Mouse (Mus musculus) heart, adult 11 months (tissue): ENCODE measurements around the gene Wdr93.

Source experiments
- DNase-seq: peaks from one replicate; pipeline ENCODE4 v3.0.0; 2022

The Wdr93 gene

GRCm38 (mm10) chr7:79742659-79743536, at the start of gene Wdr93, which contains the start of gene Pex11a:
Gene Wdr93, plus strand, starts transcription at chr7:79743163.
Gene Pex11a, minus strand, starts transcription at chr7:79743131.
- peak; percentile 97 for DNase-seq

- DNase-seq, result peak; percentile 93
These were observed 46.5 kb upstream of the Wdr93 start for GRCm38 (mm10) chr7:79696495-79696894.

DNA sequence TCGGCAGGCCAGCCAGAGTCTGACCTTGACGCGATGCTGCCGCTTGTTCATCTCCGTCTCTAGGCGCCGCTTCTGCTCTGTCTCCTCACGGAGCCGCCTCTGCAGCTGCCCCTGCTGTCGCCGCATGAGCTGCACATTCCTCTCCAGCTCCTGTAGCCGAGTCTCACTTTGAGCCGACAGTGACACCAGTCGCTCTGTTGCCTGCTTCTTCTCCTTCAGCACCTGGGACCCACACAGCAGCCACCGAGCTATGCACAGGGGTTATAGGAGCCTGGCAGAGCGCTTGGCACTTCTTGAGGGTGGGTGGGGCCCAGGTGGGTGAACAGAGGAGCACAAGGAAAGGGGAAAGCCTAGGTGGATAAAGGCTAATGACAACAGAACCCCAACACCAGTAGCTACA, 40.2 kb upstream of the Wdr93 start:
- peak; percentile 67 for DNase-seq

GRCm38 (mm10) chr7:79705210-79705609, 37.8 kb upstream of the Wdr93 start:
- peak; percentile 85 for DNase-seq

DNA sequence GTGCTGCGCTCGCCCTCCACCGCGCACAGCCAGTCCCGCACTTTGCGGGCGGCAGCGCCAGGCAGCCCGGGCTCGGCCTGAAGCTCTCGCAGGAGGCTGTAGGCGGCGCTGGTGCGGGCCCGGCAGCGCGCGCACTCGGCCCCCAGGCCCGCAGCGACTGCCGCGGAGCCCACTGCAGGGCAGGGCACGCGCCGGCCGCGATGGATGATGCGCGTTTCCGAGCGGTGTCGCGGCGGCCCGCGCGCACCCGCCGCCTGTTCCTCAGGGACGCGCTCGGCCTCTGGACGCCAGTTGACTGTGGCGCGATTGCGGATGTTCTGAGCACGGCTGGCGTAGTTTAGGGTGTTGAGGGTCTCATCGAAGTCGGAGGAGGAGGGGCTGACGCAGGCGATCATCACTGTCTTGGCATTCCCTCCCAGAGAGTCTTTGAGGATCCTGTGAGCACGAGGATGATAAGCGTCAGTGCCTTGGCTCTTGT, 32.8 kb upstream of the Wdr93 start:
- peak; percentile 87 for DNase-seq

DNA sequence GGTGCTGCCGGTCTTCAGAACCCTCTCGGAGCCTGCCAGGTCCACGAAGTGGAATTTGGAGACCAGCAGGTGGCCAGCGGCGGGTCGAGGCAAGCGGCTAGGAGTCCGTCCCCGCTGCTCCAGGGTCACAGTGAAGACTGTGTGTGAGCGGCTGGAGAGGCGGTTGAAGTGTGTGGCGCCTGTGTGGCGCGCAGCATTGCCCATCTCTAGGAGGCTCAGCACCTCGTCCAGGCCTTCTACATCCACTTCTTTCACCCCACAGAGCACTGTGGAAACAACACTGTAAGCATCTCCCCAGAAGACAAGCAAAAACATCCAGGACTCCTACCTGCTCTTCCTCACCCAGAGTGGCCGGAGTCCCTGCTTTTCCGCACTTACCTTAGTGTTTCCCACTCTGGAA, 32.1 kb upstream of the Wdr93 start:
- DNase-seq, result peak; percentile 91

DNA sequence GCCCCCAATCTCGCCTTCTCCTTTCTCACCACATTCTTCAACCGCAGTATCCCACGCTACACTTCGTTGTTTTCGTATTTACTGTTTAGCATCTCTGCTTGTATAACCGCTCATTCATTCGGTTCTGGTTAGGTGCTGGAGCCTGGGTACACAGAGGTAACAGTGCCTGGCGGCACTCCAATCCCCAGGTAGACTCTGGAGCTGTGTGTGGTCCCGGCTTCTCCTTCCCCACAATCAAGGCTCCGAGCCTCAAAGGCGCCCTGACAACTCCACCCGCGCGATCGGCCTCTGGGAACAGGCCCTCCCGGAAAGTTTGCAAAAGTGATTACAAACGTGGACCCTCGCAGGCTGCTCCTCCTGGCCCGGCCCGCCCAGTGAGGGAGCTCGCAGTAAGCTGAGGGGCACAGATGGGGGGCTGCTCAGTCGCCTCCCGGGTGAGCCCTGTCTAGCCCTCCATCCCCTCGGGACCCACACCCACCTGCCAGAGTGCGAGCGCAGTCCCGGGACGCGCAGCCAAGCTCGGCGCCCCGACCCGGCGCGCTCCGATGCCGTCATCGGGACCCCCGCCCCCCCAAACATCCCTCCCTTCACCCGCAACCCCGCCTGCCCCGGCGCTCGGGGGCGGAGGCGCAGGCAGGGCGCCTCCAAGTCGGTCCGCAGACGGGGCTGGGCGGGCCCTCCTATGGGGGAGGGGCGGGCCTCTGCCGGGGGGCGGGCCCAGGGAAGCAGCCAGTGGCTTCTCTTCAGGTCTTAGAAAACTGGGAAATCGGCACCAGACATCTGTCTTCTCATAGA, 27.6 kb upstream of the Wdr93 start, which contains the start of gene Kif7:
TSS of gene Kif7 (minus strand) at position 534 of the 795 bp plus-strand sequence.
- peak; percentile 99 for DNase-seq

- peak; percentile 98 for DNase-seq
These were observed 21.5 kb upstream of the Wdr93 start for GRCm38 (mm10) chr7:79721386-79721977.

DNA sequence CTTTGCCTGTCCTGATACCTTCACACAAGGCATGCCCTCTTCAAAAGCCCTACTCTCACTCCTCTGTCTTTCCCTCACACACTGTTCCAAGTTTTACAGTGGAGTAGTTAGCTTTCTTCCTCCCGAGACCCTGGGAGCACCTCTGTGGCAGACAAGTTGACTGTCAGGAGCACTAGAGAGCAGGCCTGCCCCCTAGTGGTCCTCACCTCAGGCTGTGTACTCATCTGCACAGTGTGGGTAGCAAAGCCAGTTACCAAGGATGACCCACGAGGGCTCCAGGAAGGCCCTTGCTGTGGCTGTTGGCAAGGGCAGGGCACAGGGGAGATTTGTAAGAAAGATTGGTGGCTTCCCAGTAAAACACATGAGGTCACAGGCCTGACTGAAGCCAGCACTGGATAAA, 15.9 kb upstream of the Wdr93 start:
- DNase-seq, result peak; percentile 91

DNA sequence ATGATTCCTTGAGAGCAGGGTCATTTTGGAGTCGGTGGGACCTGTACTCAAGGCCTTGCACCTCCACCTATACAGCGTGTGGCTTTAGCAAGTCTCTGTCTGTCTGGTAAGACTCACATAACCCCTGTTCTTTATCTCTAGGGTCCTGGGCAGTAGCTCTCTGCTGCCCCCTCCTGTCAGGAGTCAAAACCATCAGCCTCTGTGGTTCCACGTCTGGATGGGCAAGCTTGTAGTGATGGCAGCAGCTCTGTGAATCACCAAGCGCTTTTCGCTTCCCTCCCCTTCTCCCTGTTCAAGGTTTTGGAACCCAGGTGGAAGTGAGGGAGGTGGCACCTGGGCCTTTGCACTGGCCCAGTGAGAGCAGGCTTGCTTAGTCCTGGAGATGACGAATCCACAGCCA, 14.7 kb upstream of the Wdr93 start:
- peak; percentile 94 for DNase-seq

DNA sequence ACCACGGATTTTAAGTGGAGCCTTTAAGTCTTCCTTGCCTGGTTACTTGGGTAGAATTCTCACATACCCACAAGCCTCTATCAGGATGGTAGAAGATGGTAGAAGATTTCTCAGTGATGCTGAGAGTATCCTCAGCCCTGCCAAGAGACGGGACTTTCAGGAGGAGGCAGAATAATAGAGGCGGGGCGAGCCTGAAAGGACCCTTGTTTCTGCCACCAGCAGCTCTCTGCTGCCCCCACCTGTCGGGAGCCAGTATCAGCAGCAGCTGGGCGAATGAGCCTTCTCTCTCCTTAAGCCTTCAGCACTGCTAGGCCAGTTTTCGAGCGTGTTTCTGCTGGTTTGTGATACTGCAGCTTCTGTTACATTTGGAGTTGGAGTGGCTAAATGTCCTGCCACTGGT, 13.8 kb upstream of the Wdr93 start:
- no peak for DNase-seq

- no peak for DNase-seq
These were observed 13.1 kb upstream of the Wdr93 start for GRCm38 (mm10) chr7:79729743-79730370.

GRCm38 (mm10) chr7:79731438-79731837, 11.5 kb upstream of the Wdr93 start:
- DNase-seq, result no peak

DNA sequence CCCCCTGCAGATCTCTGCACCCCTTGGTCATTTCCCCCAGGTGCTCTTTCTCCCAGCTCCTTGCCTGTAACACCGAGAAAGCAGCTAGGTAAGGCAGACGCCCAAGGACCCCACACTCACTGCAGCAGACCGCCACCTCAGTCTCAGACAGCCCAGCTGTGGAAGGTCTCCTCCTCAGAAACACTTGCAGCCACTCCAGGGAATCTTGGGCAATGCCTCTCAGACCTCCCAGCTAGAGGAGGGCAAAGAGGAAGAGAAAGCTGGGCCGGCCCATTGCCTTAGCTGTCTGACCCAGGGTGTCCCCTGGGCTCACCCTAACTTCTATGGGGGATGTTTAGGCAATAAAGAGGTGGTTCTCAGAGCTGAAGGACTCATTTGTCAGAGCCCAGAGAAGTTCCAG, 10.3 kb upstream of the Wdr93 start, which contains the start of gene Plin1:
TSS of gene Plin1 (minus strand) at position 282 of the 400 bp plus-strand sequence.
- DNase-seq, result no peak

DNA sequence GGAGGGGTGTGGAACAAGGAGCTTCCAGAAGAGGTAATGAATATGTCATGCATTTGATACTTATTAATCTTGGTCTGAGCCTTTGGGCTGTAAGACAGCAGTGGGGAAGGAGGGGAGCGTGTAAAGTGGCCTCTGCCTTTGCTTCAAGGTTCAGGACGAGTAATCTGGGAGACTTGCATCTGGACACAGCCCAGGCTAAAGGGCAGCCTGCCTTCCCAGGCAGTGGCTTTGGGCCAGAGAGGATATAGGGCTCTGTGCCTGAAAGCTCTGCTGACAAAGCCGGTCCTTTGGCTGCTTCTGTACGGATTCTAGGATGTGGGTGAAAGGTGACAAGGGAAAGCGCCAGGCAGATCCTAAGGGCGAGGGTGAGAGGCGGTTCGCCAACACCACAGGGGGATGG, 8.4 kb upstream of the Wdr93 start:
- peak; percentile 96 for DNase-seq

- no peak for DNase-seq
These were observed 6.5 kb upstream of the Wdr93 start for GRCm38 (mm10) chr7:79736511-79736910.

DNA sequence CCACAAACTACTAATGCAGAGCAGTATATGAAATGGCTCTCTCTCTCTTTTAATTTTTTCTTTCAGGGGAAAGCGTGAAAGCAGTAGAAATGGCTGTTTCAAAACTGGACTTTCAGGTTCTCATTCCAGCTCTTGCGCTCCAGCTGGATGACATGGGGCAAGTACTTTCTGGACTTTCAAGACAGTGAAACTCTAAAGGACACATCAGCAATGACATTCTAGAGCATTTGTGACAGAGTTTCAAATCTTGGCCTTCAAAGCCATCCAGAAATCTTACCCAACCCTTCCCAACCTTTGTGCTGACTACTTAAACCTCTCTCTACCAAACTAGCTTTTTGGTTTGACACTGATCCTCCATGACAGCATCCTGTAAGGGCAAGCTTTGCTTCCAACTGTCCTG, 4.0 kb upstream of the Wdr93 start:
- no peak for DNase-seq

DNA sequence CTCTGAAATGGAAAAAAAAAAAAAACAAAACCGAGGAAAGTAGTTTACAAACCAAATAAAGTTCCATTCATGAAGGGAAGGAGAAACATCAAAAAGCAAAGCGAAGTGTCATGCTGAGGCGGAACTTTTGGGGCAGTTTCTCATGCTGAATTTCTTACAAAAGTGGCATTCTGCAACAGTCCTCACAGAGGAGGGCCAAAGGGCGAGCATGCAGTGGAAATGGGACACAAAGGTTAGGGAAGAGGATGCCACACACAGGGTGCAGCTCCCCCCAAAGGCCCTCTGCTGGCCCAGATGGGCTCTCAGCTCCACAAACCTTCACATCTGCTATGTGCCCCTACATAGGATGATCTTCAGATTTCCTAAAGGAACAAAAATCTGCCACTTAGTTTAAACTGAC, 2.7 kb upstream of the Wdr93 start:
- no peak for DNase-seq

DNA sequence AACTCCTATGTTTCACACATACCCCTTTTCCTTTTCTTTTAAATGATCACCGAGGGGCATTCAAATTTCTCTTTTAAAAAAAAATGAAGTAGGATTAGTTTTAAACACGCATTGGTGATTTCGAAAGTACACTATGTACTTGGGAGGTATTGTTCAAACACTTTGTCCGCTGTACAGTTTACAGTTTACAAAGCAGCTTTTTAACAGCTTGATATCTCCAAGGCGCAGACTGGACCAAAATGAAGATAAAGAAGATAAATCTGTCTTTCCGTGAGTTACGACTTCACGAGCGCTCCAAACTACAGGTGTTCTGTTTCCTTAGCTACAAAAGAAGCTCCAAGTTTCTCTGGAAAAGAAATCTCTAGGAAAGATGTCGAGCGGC, 695 bp upstream of the Wdr93 start:
- DNase-seq, result no peak

DNA sequence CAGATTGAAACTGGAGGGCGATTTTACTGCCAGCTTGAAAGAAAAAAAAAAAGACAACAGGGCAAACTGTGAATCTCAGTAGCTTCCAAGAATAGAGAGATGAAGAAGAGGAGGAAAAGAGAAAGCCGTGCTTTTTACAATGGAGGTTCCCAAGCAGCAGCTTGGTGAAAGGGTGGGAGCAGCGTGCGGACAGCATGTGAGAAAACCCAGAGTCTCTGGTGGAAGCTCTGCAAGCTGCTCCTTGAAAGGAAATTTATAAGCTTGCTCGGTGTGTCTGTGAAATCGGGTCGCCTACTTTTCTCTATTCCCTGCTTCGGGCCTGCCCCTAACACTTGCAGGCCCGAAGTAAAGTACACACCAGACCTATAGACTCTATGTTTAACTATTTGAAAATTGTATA, 1.1 kb downstream of the Wdr93 start:
- no peak for DNase-seq

DNA sequence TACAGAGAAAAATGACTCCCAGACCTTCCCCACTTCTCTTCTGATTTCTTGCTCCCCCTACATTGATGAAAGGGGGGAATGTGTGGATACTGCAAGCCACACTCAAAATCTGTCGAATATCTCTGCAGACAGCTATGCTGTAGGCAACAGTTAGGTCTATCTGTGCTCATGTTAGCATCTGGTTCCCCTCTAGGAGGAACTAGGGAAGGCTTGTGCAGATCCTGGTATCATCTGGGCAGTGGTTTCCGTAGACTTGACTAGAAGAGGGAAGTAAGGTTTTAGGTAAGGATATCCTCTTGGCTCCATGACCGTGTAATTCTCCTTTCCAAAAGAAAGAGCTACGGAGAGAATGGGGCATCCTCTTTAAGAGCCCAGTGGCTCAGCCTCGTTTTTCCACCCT, 1.6 kb downstream of the Wdr93 start:
- no peak for DNase-seq

- DNase-seq, result no peak
These were observed 4.7 kb downstream of the Wdr93 start for GRCm38 (mm10) chr7:79747659-79748058.

DNA sequence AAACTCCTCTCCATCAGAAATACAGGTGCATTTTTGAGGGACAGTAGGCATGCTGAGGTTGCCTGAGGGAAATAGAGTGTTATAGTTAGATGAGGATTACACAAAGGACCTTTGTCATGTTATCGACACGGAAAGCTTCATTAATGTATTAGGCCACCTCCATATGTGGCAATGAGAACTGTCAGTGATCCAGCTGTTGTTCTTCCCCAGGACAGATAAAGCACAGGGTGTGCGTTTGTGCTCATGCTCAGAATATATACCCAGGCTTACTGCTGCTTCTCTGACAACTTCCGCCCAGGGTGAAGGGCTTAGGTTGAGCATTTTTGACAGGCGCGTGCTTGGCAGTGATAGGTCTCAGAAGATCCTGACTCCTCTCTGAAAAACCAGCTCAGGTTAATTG, 6.5 kb downstream of the Wdr93 start:
- DNase-seq, result no peak
